Mouse (Mus musculus) hindbrain, embryonic 10.5 days (tissue): ENCODE data around the gene Fyn. TPM values are rescaled to one million over a fixed set of nuclear protein-coding genes. Genes with fewer than 3 reads are reported as not detected.
A peak's percentile ranks its signal among the peaks of the same experiment; 100 is the strongest.

Source experiments
- DNase-seq: peaks from one replicate; pipeline ENCODE4 v3.0.0-alpha.2; 2017; ENCODE audit warnings: low spot score
- H3K27ac ChIP-seq: fragments of 300-500 bp; sonication (generic); 2 replicates; pipeline ENCODE4 v1.5.1; 2016; ENCODE audit warnings: mild to moderate bottlenecking, moderate library complexity
- H3K27me3 ChIP-seq: fragments of 300-500 bp; sonication (generic); 2 replicates; pipeline ENCODE4 v1.6.1; 2016; ENCODE audit warnings: mild to moderate bottlenecking; ENCODE audit not compliant: poor library complexity, insufficient read depth, severe bottlenecking
- H3K36me3 ChIP-seq: fragments of 300-500 bp; sonication (generic); 2 replicates; pipeline ENCODE4 v1.6.1; 2016; ENCODE audit warnings: mild to moderate bottlenecking, moderate library complexity
- H3K4me1 ChIP-seq: fragments of 300-500 bp; sonication (generic); replicated peaks from 2 replicates; pipeline ENCODE4 v1.6.1; 2016; ENCODE audit warnings: mild to moderate bottlenecking
- H3K4me3 ChIP-seq: fragments of 300-500 bp; sonication (generic); 2 replicates; pipeline ENCODE4 v1.5.1; 2016; ENCODE audit warnings: mild to moderate bottlenecking, moderate library complexity
- H3K9me3 ChIP-seq: fragments of 300-500 bp; sonication (generic); 2 replicates; pipeline ENCODE4 v1.6.1; 2016; ENCODE audit warnings: mild to moderate bottlenecking, moderate library complexity
- WGBS: fragments of 180-500 bp; shearing (Covaris S2); methylation state at CpG from one replicate; pipeline ENCODE4 v1.1.7; 2016; 5-methylcytosine and 5-hydroxymethylcytosine counted together
- polyA plus RNA-seq: library from polyadenylated mRNA; unstranded; fragments of >200 nt; fragmentation: Nextera tagmentation; extraction: Ambion mirVana; gene quantifications from 2 replicates; pipeline ENCODE4 v1.2.1, GENCODE M21; 2016

Fyn gene
- polyA plus RNA-seq, 1 experiment from 2014 or later, result 34.1 TPM

DNA sequence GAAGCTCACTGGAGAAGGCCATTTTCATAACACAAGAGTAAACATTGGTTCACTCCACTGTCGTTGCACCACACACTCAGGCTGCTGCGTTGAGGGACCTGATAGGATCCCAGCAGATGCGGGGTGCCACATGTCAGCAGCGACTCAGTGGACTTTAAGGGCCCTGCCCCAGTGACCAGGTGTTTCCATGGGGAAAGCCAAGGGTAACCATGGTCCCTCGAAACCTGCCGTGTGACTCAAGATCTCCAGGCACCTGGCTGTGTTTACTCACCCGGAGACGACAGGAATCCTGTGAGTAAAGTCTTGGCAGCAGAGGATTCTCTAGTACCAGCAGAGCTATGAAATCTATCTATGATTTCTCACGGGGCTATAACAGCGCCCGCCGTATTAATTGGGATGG, 198.2 kb downstream of the Fyn start:
- peaks cover 49% of the 10 kb centered on the region for H3K4me1 ChIP-seq
- no peaks in the 10 kb centered on the region for H3K9me3 ChIP-seq
- no peak for DNase-seq
- WGBS, result 88% methylated on average over 12 of the region's 12 CpGs
- no peaks in the 10 kb centered on the region for H3K27me3 ChIP-seq
- H3K27ac ChIP-seq, result no peak overlapping the region
- H3K36me3 ChIP-seq, result peaks cover 17% of the 10 kb centered on the region
- H3K4me3 ChIP-seq, result no peak overlapping the region

DNA sequence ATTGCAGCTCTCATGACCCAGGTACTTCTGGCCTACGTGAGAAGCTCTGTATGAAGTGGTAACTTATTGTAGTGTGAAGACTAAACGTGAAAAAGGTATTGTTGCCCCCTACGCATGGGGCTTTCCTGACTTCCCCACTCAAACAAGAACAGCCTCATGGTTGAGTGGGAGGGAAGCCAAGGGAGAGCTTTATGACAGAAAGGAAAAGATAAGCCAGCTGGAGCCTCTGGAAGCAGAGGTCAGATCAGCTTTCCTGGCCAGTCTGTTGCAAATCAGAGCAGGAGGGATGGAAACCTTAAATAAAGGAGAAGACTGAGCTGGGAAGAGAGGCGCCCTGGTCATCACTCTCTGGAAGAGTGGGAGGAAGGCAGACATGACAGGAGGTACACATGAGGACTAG, 200.3 kb downstream of the Fyn start:
- DNase-seq, result no peak
- Histone ChIP-seq H3K9me3 (no peaks in the 10 kb centered on the region), H3K4me1 (peaks cover 45% of the 10 kb centered on the region), H3K27ac (no peak overlapping the region), H3K36me3 (peaks cover 13% of the 10 kb centered on the region), H3K27me3 (no peaks in the 10 kb centered on the region; the same call in 1 of the 2 replicates), H3K4me3 (no peak overlapping the region)
- 83% methylated on average over 4 of the region's 4 CpGs for WGBS

DNA sequence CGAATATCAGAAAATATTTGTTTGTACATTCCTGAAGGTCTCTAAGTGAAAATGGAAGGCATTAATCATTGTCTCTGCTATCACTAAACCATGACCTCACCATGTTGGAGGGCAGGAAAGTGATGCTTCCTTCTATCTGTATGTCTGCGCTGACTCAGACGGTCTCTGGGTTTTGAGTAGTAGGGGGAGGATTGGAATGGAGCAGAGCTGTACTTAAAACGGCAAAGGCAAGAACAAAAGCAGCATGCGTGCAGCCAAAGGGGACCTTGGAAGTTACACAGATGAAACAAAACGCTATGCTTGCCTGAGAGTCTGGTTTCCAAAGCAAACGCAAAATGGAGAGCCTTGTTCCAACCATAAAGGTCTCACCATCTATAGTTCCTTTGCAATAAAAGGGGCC, 202.4 kb downstream of the Fyn start:
- DNase-seq, result no peak
- H3K36me3 ChIP-seq, result peaks cover 9% of the 10 kb centered on the region
- WGBS, result 68% methylated on average over 7 of the region's 7 CpGs
- peak overlapping the region; percentile 66 for H3K27ac ChIP-seq
- peaks cover 44% of the 10 kb centered on the region for H3K4me1 ChIP-seq
- no peaks in the 10 kb centered on the region for H3K9me3 ChIP-seq
- no peaks in the 10 kb centered on the region; the same call in 1 of the 2 replicates for H3K27me3 ChIP-seq
- no peak overlapping the region for H3K4me3 ChIP-seq

GRCm38 (mm10) chr10:39572050-39572671, 203.5 kb downstream of the Fyn start:
- WGBS, result 61% methylated on average over 9 of the region's 9 CpGs
- Histone ChIP-seq H3K36me3 (peaks cover 3% of the 10 kb centered on the region; the same call in 1 of the 2 replicates), H3K4me3 (no peak overlapping the region), H3K27ac (peak overlapping the region; percentile 70), H3K9me3 (no peaks in the 10 kb centered on the region), H3K4me1 (peaks cover 43% of the 10 kb centered on the region), H3K27me3 (no peaks in the 10 kb centered on the region; the same call in 1 of the 2 replicates)
- DNase-seq, result no peak

GRCm38 (mm10) chr10:39572672-39573051, 204.0 kb downstream of the Fyn start:
- no peaks in the 10 kb centered on the region; the same call in 1 of the 2 replicates for H3K27me3 ChIP-seq
- WGBS, result 46% methylated on average over 6 of the region's 6 CpGs
- H3K27ac ChIP-seq, result peak overlapping the region; percentile 70
- peaks cover 47% of the 10 kb centered on the region for H3K4me1 ChIP-seq
- DNase-seq, result no peak
- no peaks in the 10 kb centered on the region for H3K9me3 ChIP-seq
- 0 out of 2 replicates have a peak, but pooled peaks cover 3% of the 10 kb centered on the region for H3K36me3 ChIP-seq
- H3K4me3 ChIP-seq, result no peak overlapping the region

GRCm38 (mm10) chr10:39576466-39576865, 207.8 kb downstream of the Fyn start:
- WGBS, result 93% methylated on average over 6 of the region's 6 CpGs
- Histone ChIP-seq H3K27me3 (no peaks in the 10 kb centered on the region; the same call in 1 of the 2 replicates), H3K4me1 (peaks cover 58% of the 10 kb centered on the region), H3K27ac (no peak overlapping the region), H3K4me3 (no peak overlapping the region), H3K9me3 (no peaks in the 10 kb centered on the region), H3K36me3 (no peaks in the 10 kb centered on the region)
- no peak for DNase-seq

DNA sequence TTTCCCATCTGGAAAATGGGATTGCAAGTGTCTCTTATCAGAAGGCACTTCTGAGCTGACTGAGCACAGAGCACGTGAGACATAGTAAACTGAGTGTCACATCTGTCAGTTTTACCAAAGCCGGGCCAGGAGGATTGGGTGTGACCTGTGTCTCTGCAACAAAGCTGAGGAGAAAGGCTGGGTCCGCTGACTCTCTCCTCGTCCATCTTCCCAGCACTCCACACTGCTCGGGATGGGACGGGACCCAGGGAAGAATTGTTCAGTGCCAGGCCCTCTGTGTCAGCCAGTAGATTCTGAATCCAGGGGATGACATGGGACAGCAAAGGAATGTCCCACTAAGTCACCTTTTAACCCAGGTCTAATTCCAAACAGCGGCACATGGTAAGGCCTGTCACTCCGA, 211.8 kb downstream of the Fyn start:
- Histone ChIP-seq H3K9me3 (no peaks in the 10 kb centered on the region), H3K27me3 (no peaks in the 10 kb centered on the region), H3K27ac (0 out of 2 replicates have a peak overlapping the region, but pooled peaks have one; percentile 6), H3K4me1 (peaks cover 41% of the 10 kb centered on the region), H3K4me3 (no peak overlapping the region), H3K36me3 (no peaks in the 10 kb centered on the region)
- no peak for DNase-seq
- 53% methylated on average over 8 of the region's 8 CpGs for WGBS

- Histone ChIP-seq H3K4me1 (peaks cover 43% of the 10 kb centered on the region), H3K27me3 (no peaks in the 10 kb centered on the region), H3K36me3 (no peaks in the 10 kb centered on the region), H3K4me3 (no peak overlapping the region), H3K9me3 (no peaks in the 10 kb centered on the region), H3K27ac (no peak overlapping the region)
- WGBS, result 91% methylated on average over 2 of the region's 2 CpGs
- DNase-seq, result no peak
These were observed 213.7 kb downstream of the Fyn start for GRCm38 (mm10) chr10:39582385-39582784.

- no peak overlapping the region for H3K4me3 ChIP-seq
- H3K27ac ChIP-seq, result no peak overlapping the region
- no peak for DNase-seq
- WGBS, result 88% methylated on average over 12 of the region's 12 CpGs
- no peaks in the 10 kb centered on the region for H3K9me3 ChIP-seq
- no peaks in the 10 kb centered on the region for H3K36me3 ChIP-seq
- H3K27me3 ChIP-seq, result no peaks in the 10 kb centered on the region
- H3K4me1 ChIP-seq, result peaks cover 46% of the 10 kb centered on the region
These were observed 215.1 kb downstream of the Fyn start for GRCm38 (mm10) chr10:39583718-39584117.

DNA sequence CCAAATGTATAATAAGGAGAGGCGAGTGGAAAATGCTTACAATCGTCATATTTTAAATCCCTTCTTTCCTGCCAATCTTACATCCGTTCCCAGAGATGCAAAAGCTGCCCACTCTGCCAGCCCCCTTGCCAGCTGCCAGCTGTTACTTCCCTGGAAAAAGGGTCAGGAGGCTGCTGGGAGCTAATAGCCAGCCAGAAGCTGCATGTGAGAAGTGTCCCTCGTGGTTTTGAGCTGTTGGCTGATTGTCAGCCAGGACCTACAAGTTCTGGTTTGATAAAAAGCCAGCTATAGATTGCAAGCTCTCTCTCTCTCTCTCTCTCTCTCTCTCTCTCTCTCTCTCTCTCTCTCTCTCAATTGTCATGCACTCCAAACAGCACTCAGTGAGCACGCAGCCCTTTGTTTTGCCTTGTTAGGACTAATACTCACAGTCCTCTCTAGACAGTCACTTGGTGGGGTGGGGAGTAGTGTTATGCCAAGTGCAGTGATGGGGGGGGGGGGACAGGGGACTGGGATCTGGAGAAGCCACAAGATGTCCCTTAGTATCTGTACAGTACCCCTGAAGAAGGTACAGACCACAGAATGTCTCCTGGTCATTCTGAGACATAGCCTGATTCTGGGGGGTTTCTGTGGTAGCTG, 218.8 kb downstream of the Fyn start:
- Histone ChIP-seq H3K4me3 (no peak overlapping the region), H3K27me3 (peaks cover 15% of the 10 kb centered on the region; the same call in 1 of the 2 replicates), H3K4me1 (peaks cover 33% of the 10 kb centered on the region), H3K36me3 (no peaks in the 10 kb centered on the region), H3K9me3 (no peaks in the 10 kb centered on the region), H3K27ac (peak overlapping the region; percentile 71)
- DNase-seq, result no peak
- 70% methylated on average over 5 of the region's 5 CpGs for WGBS

- Histone ChIP-seq H3K4me3 (no peak overlapping the region), H3K4me1 (peaks cover 38% of the 10 kb centered on the region), H3K27me3 (peaks cover 15% of the 10 kb centered on the region; the same call in 1 of the 2 replicates), H3K36me3 (no peaks in the 10 kb centered on the region), H3K9me3 (peaks cover 3% of the 10 kb centered on the region), H3K27ac (peak overlapping the region; percentile 71)
- 67% methylated on average over 8 of the region's 8 CpGs for WGBS
- no peak for DNase-seq
These were observed 219.5 kb downstream of the Fyn start for GRCm38 (mm10) chr10:39587973-39588746.

DNA sequence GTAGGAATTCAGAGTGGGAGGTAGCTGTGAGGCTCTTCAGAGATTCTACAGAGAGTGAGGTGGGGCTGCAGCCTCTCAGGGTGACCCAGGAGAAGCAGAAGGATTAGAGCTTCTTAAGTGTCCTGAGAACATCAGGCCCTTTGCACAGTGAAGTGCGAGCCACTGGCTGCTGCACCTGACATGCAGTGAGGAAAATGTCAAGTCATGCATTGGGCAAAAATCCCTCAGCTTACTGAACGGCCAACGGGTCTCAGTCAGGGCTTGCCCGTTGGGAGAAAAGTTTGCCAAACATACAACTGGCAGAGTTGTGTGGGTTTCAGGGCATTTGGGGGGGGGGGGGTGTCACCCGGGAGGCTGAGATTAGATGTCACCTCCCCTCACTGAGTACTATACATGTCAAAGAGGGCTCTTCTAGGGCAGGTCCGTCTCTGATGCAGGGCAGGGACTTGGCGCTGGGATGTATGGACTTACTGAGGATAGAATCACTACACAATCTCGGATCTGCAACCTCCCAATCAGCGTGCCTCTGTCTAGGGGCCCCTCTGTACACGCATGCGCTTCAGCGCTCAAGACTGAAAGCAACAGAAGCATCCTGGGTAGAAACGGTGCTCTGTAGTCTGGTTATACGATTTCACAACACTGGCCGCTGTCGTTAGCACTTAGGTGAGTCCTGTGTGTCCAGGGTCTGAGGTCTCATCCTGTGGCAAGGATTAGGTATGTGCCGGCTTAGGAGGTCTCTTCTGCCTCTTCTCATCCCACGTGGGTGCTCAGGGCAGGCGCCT, 221.3 kb downstream of the Fyn start:
- Histone ChIP-seq H3K27ac (peak overlapping the region; percentile 64; the same call in 1 of the 2 replicates), H3K27me3 (peaks cover 15% of the 10 kb centered on the region; the same call in 1 of the 2 replicates), H3K9me3 (peaks cover 16% of the 10 kb centered on the region), H3K4me3 (no peak overlapping the region), H3K36me3 (0 out of 2 replicates have a peak, but pooled peaks cover 4% of the 10 kb centered on the region), H3K4me1 (peaks cover 40% of the 10 kb centered on the region)
- WGBS, result 87% methylated on average over 19 of the region's 19 CpGs
- DNase-seq, result peak; percentile 0
